Mouse (Mus musculus): ENCODE data around the gene Sparc.

DNA sequence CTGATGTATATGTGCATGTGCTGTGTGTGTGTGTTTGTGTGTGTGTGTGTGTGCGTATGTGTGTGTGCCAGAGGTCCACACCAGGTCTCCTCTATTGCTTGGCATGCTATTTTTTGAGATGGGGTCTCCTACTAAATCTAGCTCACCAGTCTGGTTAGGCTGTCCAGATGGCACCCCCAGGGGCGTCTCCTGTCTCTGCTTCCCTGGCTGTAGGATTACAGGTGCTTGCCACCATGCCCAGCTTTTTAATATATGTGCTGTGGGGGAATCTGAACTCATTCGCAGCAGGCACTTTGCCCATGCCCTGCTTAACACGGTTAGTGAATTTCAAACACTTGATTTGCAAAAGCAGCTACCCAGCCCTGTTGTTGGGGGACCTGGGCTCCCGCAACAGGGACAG lies 57.1 kb downstream of the Sparc start:
- TF ChIP-seq CTCF (IDR thresholded peaks at IDR 0.05; ENCODE audit: control insufficient read depth, insufficient read depth, low read length) (no peak), POLR2A (IDR thresholded peaks at IDR 0.05; ENCODE audit: borderline replicate concordance, control insufficient read depth, low read depth, low read length) (no peak)
